Mouse (Mus musculus) olfactory bulb, adult 2 months (tissue): ENCODE measurements at regions not wholly inside any gene's neighbourhood (a gene's known extent, or its start where the extent isn't known, plus 50 kb on each side); places are given as distances from the start of the nearest gene placed in this dataset.

Source experiments
- CTCF ChIP-seq: fragments of 200-500 bp; IDR thresholded peaks from 2 replicates; pipeline ENCODE4 v1.5.1; 2012; ENCODE audit warnings: low read depth, mild to moderate bottlenecking, low read length, moderate library complexity; ENCODE audit not compliant: insufficient read depth
- POLR2A ChIP-seq: fragments of 200-500 bp; IDR thresholded peaks from 2 replicates; pipeline ENCODE4 v1.6.1; 2012; ENCODE audit warnings: mild to moderate bottlenecking, low read depth, low read length, moderate library complexity; ENCODE audit not compliant: insufficient read depth

DNA sequence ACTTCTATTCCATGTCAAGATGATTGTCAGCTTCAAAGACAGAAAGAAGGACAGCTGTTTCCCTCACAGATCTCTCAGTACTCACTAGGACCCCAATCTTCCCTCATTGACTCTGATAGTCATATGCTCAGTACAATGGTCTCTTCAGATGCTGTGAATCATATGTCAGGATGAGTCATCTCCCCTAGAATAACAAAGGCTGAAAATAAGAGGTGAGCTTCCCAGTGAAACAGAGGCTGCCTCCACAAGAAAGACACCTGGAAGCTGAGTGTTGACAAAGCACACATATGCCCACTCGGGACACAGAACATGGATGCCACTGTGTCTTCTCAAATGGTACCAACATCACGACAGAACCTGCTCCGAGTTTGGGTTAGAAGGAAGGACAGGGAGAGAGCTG, 209.6 kb downstream of the Gm10260 start:
- TF ChIP-seq CTCF (no peak), POLR2A (no peak)
